Comparison of ENCODE assay signal across 8 mouse cellular contexts in the genomic region with DNA sequence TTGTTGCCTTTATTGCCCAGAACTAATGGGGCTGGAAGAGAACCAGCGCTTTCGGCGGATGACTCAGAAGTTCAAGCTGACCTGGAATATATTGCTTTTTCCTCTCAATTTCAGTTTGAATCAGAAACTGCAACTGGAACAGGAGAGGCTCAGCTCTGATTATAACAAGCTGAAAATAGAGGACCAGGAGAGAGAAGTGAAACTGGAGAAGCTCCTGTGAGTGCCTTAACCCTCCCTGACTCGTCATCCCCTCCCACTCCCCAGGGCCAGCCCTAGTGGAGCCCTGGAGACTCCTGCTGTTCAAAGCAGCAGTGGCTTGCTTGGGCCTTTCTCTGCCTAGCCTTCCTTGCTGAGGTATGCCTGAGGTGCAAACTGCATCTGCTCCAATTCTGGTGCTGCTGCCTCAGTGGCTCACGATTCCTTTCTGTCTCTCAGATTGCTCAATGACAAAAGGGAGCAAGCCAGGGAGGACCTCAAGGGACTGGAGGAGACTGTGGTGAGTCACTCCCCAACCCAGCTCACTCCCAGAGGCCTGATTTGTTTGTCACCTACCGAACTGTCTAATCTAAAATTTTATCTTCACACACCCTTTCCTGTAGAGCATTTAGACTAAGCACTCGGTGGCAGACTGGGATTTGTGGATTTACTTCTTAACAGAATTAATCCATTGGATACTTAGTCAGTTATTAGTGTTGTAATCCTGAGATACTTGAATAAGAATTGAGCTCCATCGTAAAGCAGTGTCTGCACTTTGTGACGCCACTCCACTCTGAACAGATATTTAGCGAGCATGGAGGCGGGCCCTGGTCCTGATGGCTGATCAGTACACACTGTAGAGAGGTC. TPM values are rescaled to one million over a fixed set of nuclear protein-coding genes. Genes with fewer than 3 reads are reported as not detected.
A peak's percentile ranks its signal among the peaks of the same experiment; 100 is the strongest.
DNase-seq lines count a peak whose midpoint lies in the region; ATAC-seq and TF ChIP-seq lines count a peak whose summit lies in the region.

No protein-coding gene starts in this region.

- peak overlapping the region; percentile 52 for H3K4me2 ChIP-seq in heart, embryonic 13.5 days
- H3K4me2 ChIP-seq in limb, embryonic 15.5 days: 0 out of 2 replicates have a peak overlapping the region, but pooled peaks have one; percentile 3

- no peak for DNase-seq in heart, embryonic 10.5 days (ENCODE audit: low spot score)
- DNase-seq in 416B (ENCODE audit: low read depth): peak; percentile 71
- no peak for DNase-seq in layer of hippocampus, adult 18-20 months (ENCODE audit: low spot score in 2 of 2)
- no peak for DNase-seq in layer of hippocampus, postnatal 36 days
- no peak for DNase-seq in kidney, postnatal 36 days

- no peaks in the 10 kb centered on the region for H3K9me3 ChIP-seq in heart, embryonic 13.5 days
- H3K9me3 ChIP-seq in heart, embryonic 10.5 days: no peaks in the 10 kb centered on the region
- no peaks in the 10 kb centered on the region for H3K9me3 ChIP-seq in limb, embryonic 15.5 days

- no peaks in the 10 kb centered on the region for H3K36me3 ChIP-seq in heart, embryonic 13.5 days
- no peaks in the 10 kb centered on the region for H3K36me3 ChIP-seq in heart, embryonic 10.5 days
- no peaks in the 10 kb centered on the region for H3K36me3 ChIP-seq in limb, embryonic 15.5 days

- H3K4me3 ChIP-seq in heart, embryonic 13.5 days: no peak overlapping the region
- no peak overlapping the region for H3K4me3 ChIP-seq in heart, embryonic 10.5 days
- H3K4me3 ChIP-seq in bone marrow macrophage, adult 2 months (ENCODE audit: insufficient read depth, low read length): peak overlapping the region; percentile 52
- H3K4me3 ChIP-seq in limb, embryonic 15.5 days: 0 out of 2 replicates have a peak overlapping the region, but pooled peaks have one; percentile 5

- H3K27me3 ChIP-seq in heart, embryonic 13.5 days (replicated peaks): no peaks in the 10 kb centered on the region
- no peaks in the 10 kb centered on the region for H3K27me3 ChIP-seq in heart, embryonic 10.5 days (ENCODE audit: insufficient read depth, poor library complexity, severe bottlenecking)
- no peaks in the 10 kb centered on the region for H3K27me3 ChIP-seq in limb, embryonic 15.5 days

- WGBS in heart, embryonic 13.5 days: 42% methylated on average over 11 of the region's 11 CpGs
- WGBS in heart, embryonic 10.5 days: 39% methylated on average over 11 of the region's 11 CpGs
- WGBS in limb, embryonic 15.5 days: 47% methylated on average over 11 of the region's 11 CpGs

- no peak overlapping the region for H3K9ac ChIP-seq in heart, embryonic 13.5 days
- no peak overlapping the region for H3K9ac ChIP-seq in limb, embryonic 15.5 days

- no peak for TF ChIP-seq CTCF in bone marrow macrophage, adult 2 months (IDR thresholded peaks at IDR 0.05; ENCODE audit: low read depth, low read length)

- ATAC-seq in heart, embryonic 13.5 days (ENCODE audit: extremely low read depth, insufficient number of reproducible peaks, low FRiP score, low TSS enrichment): no peak
- ATAC-seq in limb, embryonic 15.5 days (ENCODE audit: insufficient number of reproducible peaks, low FRiP score, low TSS enrichment, low read depth): 0 out of 2 replicates have a peak, but pooled peaks have one; percentile 52

- 0 out of 2 replicates have a peak, but pooled peaks have one; percentile 57 for TF ChIP-seq POLR2A in bone marrow macrophage, adult 2 months (IDR thresholded peaks at IDR 0.05; ENCODE audit: borderline replicate concordance, low read depth, low read length)

- peaks cover 31% of the 10 kb centered on the region for H3K4me1 ChIP-seq in heart, embryonic 13.5 days
- H3K4me1 ChIP-seq in heart, embryonic 10.5 days: peaks cover 38% of the 10 kb centered on the region
- peaks cover 44% of the 10 kb centered on the region for H3K4me1 ChIP-seq in bone marrow macrophage, adult 2 months (ENCODE audit: control insufficient read depth, insufficient read depth, low read length)
- peaks cover 33% of the 10 kb centered on the region for H3K4me1 ChIP-seq in limb, embryonic 15.5 days

- no peak overlapping the region for H3K27ac ChIP-seq in heart, embryonic 13.5 days (replicated peaks)
- H3K27ac ChIP-seq in heart, embryonic 10.5 days: no peak overlapping the region
- peak overlapping the region; percentile 97 for H3K27ac ChIP-seq in bone marrow macrophage, adult 2 months (ENCODE audit: insufficient read depth, low read depth, low read length)
- peak overlapping the region; percentile 72 for H3K27ac ChIP-seq in limb, embryonic 15.5 days

RNA-seq across cellular contexts. Expression of gene Lypd6b, which starts 43.0 kb away (rescaled TPM):
- 2.5 and 3.1 TPM in 2 replicates for polyA plus RNA-seq in heart, embryonic 13.5 days (2015; fragmentation: Nextera tagmentation; extraction: Ambion mirVana)
- polyA plus RNA-seq in heart, embryonic 10.5 days (2016; fragmentation: Nextera tagmentation; extraction: Ambion mirVana): 2.0 TPM in 2 replicates
- not detected in 2 replicates for polyA plus RNA-seq in bone marrow macrophage, adult 2 months (2012; ENCODE audit: insufficient read depth, insufficient read length, missing spikeins)
- 15.8 and 18.7 TPM in 2 replicates for polyA plus RNA-seq in limb, embryonic 15.5 days (2015; fragmentation: Nextera tagmentation; extraction: Ambion mirVana)
- total RNA-seq in layer of hippocampus, adult 18-20 months (2021): 1 to 10 TPM; 3.5 to 4.7 TPM
- total RNA-seq in layer of hippocampus, postnatal 36 days (2021): 1 to 10 TPM; 2.9 to 3.6 TPM

Comparison
In these comparisons a context has a peak if more than half of its experiments do, and no peak if none do; other contexts are left out.
1. H3K27ac ChIP-seq: peak in bone marrow macrophage, adult 2 months (single experiment) and limb, embryonic 15.5 days (single experiment); none in heart, embryonic 13.5 days (single experiment) and heart, embryonic 10.5 days (single experiment).
2. H3K4me3 ChIP-seq: peak in bone marrow macrophage, adult 2 months (single experiment) and limb, embryonic 15.5 days (single experiment); none in heart, embryonic 13.5 days (single experiment) and heart, embryonic 10.5 days (single experiment).